Mouse (Mus musculus) c-Kit-positive CD71-positive TER-119-positive erythroid progenitor cells, embryonic 14.5 days (primary cell): ENCODE data around the gene Psmd9.
A peak's percentile ranks its signal among the peaks of the same experiment; 100 is the strongest.

Source experiments
- DNase-seq: peaks from one replicate; pipeline ENCODE4 v3.0.0-alpha.2; 2013; ENCODE audit warnings: low spot score

The Psmd9 gene

GRCm38 (mm10) chr5:123150641-123151040 is 18.6 kb upstream of the Psmd9 start:
- no peak for DNase-seq

GRCm38 (mm10) chr5:123151077-123151476 is 18.1 kb upstream of the Psmd9 start:
- DNase-seq: no peak

GRCm38 (mm10) chr5:123151707-123152362 is 17.4 kb upstream of the Psmd9 start:
- DNase-seq: no peak

GRCm38 (mm10) chr5:123152901-123153300 is 16.3 kb upstream of the Psmd9 start:
- no peak for DNase-seq

- peak; percentile 78 for DNase-seq
Observed at GRCm38 (mm10) chr5:123155425-123155824, 13.8 kb upstream of the Psmd9 start.

- DNase-seq: no peak
Observed at GRCm38 (mm10) chr5:123156763-123157162, 12.4 kb upstream of the Psmd9 start.

GRCm38 (mm10) chr5:123157972-123158371 is 11.2 kb upstream of the Psmd9 start:
- no peak for DNase-seq

- DNase-seq: no peak
Observed at GRCm38 (mm10) chr5:123159446-123159845, 9.8 kb upstream of the Psmd9 start.

GRCm38 (mm10) chr5:123159866-123160265 is 9.3 kb upstream of the Psmd9 start:
- no peak for DNase-seq

GRCm38 (mm10) chr5:123160341-123160740 is 8.9 kb upstream of the Psmd9 start:
- no peak for DNase-seq

- no peak for DNase-seq
Observed at GRCm38 (mm10) chr5:123162942-123163341, 6.3 kb upstream of the Psmd9 start.

GRCm38 (mm10) chr5:123166437-123166836 is 2.8 kb upstream of the Psmd9 start:
- no peak for DNase-seq

GRCm38 (mm10) chr5:123167591-123167990 is 1.6 kb upstream of the Psmd9 start:
- DNase-seq: no peak

- no peak for DNase-seq
Observed at GRCm38 (mm10) chr5:123170365-123170764, 1.2 kb downstream of the Psmd9 start.

- peak; percentile 90 for DNase-seq
Observed at GRCm38 (mm10) chr5:123171646-123172350, 2.6 kb downstream of the Psmd9 start.

GRCm38 (mm10) chr5:123178792-123179191 is 9.6 kb downstream of the Psmd9 start:
- no peak for DNase-seq

GRCm38 (mm10) chr5:123180390-123180789 is 11.2 kb downstream of the Psmd9 start:
- DNase-seq: no peak

GRCm38 (mm10) chr5:123181536-123181935 is 12.3 kb downstream of the Psmd9 start:
- DNase-seq: no peak

- DNase-seq: no peak
Observed at GRCm38 (mm10) chr5:123182651-123183050, 13.4 kb downstream of the Psmd9 start, which contains the start of gene Hpd. Hpd (minus strand) TSS chr5:123182727.

- DNase-seq: no peak
Observed at GRCm38 (mm10) chr5:123185966-123186365, 16.8 kb downstream of the Psmd9 start.

GRCm38 (mm10) chr5:123187306-123187705 is 18.1 kb downstream of the Psmd9 start:
- DNase-seq: no peak

- no peak for DNase-seq
Observed at GRCm38 (mm10) chr5:123190912-123191311, 21.7 kb downstream of the Psmd9 start.

GRCm38 (mm10) chr5:123191427-123191826 is 22.2 kb downstream of the Psmd9 start:
- no peak for DNase-seq
